Mouse (Mus musculus) urinary bladder, postnatal 10 days (tissue): Measurements from ENCODE around the gene 1700003E16Rik.

Source experiments
- DNase-seq: peaks from one replicate; pipeline ENCODE4 v3.0.0; 2022; ENCODE audit warnings: low spot score

The 1700003E16Rik gene

GRCm38 (mm10) chr6:83127419-83127818 lies 28.8 kb upstream of the 1700003E16Rik start:
- DNase-seq = no peak

DNA sequence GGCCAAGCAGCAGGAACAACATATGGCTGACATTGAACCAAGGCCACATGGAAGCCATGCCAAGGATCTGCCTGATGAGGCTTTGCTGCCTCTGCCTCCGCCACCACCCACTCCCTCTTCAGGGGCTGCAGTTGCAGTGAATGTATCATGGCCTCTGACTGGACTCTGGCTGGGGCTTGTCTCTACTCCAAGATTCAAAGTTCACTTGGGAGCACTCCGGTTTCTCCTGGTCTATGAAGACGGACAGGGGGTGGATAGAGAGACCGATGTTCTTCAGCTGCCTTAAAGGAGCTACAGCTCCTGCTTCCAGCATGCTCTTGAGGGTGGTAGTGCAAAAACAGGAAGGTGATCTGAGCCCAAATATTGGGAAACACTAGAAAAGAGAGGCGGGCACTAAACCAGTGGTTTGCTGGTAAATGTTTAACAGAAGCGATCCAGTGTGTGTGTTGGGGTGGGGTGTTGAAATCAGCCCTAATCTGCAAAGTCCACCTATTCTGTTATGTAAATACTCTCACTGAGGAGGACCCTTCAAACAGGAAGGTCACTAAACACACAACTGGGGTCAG lies 24.7 kb upstream of the 1700003E16Rik start:
- no peak for DNase-seq

GRCm38 (mm10) chr6:83132176-83132919 lies 23.9 kb upstream of the 1700003E16Rik start:
- no peak for DNase-seq

- no peak for DNase-seq
Measured at GRCm38 (mm10) chr6:83134226-83134625, 22.0 kb upstream of the 1700003E16Rik start.

DNA sequence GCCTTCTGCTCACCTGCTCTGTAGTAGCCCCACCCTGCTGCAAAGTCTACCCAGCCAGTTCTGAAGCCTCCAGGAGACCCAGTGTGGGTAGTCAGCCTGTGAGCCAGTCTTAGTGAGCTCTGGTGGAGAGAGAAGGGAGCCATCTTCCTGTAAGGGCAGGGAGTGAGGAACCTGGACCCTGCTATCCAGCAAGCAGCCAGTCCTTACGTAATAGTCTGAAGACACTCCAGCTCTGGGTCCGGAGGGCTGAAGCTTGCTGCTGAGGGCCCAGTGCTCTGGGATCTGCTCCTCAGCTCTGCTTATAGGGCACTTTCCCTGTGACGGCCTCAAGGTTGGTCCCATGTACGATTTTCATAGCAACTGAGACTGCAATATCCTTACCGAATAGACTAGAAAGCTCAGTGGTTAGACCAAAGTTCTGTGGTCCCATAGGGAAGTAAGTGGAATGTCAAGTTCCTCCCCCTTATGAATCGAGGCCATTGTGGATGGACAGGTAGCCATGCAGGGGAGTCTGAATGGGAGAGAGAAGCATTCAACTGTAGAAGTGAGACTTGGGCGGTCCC lies 21.2 kb upstream of the 1700003E16Rik start, which contains the start of gene Rtkn:
Gene Rtkn (plus strand): TSS at position 513 of the 563 bp plus-strand sequence.
- no peak for DNase-seq

- no peak for DNase-seq
Measured at GRCm38 (mm10) chr6:83135571-83136161, 20.5 kb upstream of the 1700003E16Rik start.

- DNase-seq = no peak
Measured at GRCm38 (mm10) chr6:83136291-83136880, 19.8 kb upstream of the 1700003E16Rik start.

DNA sequence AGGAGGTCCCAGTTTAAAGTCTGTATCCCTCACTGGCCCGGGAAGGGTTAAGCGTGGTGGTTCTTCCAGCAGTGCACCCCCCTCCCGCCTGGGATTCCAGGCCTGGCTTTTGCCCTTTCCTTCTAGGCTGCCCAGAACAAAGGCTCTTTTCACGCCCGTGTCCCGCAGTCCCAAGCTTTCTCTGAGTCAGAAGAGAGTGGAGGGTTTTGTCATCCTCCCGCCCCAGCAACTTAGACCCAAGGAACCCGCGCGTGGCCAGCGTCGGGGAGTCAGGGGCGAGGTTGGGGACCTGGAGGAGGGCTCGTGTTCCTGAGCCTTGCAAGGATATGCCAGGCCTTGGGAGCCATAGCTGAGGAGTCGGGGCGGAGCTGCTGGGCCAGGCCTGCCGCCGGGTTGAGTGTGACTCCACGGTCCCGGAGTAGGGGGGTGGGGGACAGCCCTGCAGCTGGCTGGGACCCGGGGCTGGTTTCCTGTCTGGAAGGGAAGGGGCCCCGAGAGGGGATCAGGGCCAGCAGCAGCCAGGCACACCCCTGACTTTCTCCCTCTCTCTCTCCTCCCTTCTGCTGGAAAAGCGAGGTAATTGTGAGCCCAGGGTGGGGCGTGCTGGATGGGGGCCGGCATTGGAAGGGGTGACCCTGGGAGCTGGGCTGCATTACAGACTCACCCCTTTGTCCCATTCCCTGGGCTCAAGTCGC lies 19.2 kb upstream of the 1700003E16Rik start:
- no peak for DNase-seq

DNA sequence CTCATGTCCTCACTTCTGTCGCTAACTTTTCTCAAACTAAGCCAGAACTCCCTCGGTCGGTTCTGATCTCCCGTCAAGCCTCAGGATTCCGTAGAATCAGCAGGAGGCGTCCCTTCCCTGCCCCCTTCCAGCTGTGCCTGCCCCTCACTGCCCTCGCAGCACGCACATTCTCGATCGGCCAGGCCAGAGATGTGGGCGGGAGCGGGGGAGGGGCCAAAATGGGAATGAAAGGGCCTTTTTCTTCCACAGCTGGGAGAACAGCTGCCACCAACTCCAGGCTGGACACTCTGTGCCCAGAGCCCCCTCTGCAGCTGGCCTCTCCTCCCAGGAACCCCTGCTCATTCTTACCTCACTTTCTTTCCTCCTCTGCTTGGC lies 18.6 kb upstream of the 1700003E16Rik start:
- peak; percentile 51 for DNase-seq

DNA sequence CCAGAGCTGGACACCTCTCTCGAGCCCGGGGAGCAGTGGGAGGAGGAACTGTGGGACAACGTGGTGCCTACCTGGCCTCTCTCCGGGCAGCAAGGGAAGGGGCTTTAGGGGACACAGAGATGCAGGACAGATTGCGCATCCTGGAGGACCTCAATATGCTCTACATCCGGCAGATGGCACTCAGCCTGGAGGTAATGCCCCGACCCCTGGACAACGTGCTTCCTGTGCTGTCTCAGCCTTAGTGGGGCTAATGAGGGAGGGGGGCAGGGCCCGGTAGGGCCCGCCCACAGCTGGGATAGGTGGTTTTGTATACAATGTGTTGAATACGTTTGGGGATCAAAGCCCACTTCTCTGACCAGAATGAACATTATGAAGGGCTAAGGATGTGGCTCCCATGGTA lies 18.1 kb upstream of the 1700003E16Rik start:
- no peak for DNase-seq

DNA sequence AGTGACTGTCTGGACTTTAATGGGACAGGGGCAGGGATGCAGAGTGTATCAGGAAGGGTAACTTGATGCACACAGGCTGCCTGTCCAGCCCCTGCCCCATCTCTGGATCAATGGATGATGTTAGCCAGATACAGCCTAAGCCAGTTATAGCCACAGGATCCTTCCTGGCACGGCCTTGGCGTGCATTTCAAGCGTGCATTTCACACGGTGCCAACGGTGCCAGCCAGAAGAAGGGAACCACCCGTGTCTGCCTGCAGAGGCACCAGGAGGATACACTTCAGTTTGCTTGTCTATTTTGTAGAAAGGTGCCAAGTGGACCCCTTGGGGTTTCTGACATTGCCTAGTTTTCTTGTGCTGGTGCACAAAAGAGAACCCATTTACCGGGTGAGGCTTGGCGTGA lies 16.2 kb upstream of the 1700003E16Rik start:
- DNase-seq = no peak

GRCm38 (mm10) chr6:83141636-83142035 lies 14.6 kb upstream of the 1700003E16Rik start:
- no peak for DNase-seq

DNA sequence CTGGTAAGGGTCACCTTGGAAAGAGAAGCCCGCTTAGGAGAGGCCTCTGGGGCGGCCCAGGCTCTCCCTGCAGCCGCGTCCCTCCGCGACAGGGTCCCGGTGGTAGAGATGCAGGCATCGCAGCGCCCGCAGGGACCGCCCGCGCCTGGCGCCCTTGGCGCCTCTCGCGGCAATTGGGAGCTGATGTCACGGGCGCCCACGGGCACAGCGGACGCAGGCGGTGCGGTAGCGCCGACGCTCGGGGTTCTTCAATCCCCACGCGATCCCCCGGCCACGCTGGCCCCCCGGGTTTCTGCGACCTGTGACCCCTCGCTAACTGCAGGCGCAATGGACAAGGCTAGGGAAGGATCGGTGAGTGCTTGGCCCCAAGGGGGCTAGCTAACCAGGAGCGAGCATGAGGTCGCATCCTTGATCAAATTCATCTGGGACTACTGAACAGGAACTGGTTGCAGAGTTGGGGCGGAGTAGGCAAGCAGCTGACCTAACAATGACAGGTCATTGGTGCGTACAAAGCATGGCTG lies 13.9 kb upstream of the 1700003E16Rik start:
- DNase-seq = no peak

GRCm38 (mm10) chr6:83142886-83143285 lies 13.3 kb upstream of the 1700003E16Rik start:
- no peak for DNase-seq

DNA sequence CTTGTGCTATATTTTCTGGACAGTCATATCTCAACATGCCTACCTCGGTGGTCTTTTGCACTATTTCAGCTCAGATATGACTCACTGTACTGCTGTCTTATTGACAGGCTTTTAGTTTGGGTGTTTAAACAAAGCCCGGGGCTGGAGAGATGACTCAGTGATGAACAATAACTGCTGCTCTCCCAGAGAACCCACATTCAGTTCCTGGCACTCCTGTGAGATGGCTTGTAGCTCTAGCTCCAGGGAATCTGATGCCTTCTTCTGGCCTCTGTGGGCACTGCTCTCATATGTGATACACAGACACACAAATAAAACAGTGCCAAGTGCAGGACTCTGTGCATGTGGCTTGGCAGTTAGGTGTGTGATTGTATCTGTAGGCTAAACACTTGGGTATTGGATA lies 11.0 kb upstream of the 1700003E16Rik start:
- no peak for DNase-seq

DNA sequence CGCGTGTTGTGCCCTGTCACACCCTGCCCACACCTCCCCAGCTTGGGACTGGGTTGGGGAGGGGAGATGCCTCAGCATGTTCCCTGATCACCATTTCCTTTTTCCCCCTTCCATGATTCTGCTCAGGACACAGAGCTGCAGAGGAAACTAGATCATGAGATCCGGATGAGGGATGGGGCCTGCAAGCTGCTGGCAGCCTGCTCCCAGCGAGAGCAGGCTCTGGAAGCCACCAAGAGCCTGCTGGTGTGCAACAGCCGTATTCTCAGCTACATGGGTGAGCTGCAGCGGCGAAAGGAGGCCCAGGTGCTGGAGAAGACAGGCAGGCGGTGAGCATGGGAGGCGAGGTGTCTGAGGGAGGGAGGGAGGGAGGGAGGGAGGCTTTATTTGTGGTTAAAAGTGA lies 10.4 kb upstream of the 1700003E16Rik start:
- no peak for DNase-seq

GRCm38 (mm10) chr6:83147280-83147679 lies 8.9 kb upstream of the 1700003E16Rik start:
- no peak for DNase-seq

- DNase-seq = no peak
Measured at GRCm38 (mm10) chr6:83151721-83152120, 4.5 kb upstream of the 1700003E16Rik start.

- DNase-seq = no peak
Measured at GRCm38 (mm10) chr6:83153038-83153437, 3.2 kb upstream of the 1700003E16Rik start.

GRCm38 (mm10) chr6:83153485-83153884 lies 2.7 kb upstream of the 1700003E16Rik start:
- no peak for DNase-seq

GRCm38 (mm10) chr6:83155552-83156238 lies 509 bp upstream of the 1700003E16Rik start:
- DNase-seq = no peak
